Mouse (Mus musculus) heart, adult 11 months (tissue): ENCODE measurements at regions not wholly inside any gene's neighbourhood (a gene's known extent, or its start where the extent isn't known, plus 50 kb on each side); places are given as distances from the start of the nearest gene placed in this dataset.
A peak's percentile ranks its signal among the peaks of the same experiment; 100 is the strongest.

Experiments used
- DNase-seq: peaks from one replicate; pipeline ENCODE4 v3.0.0; 2022

GRCm38 (mm10) chr6:51757131-51757530 lies 233.4 kb downstream of the Snx10 start:
- DNase-seq: peak; percentile 56

- no peak for DNase-seq
Measured at GRCm38 (mm10) chr6:51757746-51758145, 234.0 kb downstream of the Snx10 start.

- peak; percentile 49 for DNase-seq
Measured at GRCm38 (mm10) chr6:51758781-51759180, 235.1 kb downstream of the Snx10 start.

- DNase-seq: peak; percentile 68
Measured at GRCm38 (mm10) chr6:51760372-51760771, 236.7 kb downstream of the Snx10 start.

- peak; percentile 40 for DNase-seq
Measured at GRCm38 (mm10) chr6:51761506-51761905, 237.8 kb downstream of the Snx10 start.

GRCm38 (mm10) chr6:51766482-51766881 lies 242.8 kb downstream of the Snx10 start:
- DNase-seq: peak; percentile 61

- DNase-seq: peak; percentile 88
Measured at GRCm38 (mm10) chr6:51767582-51768341, 244.1 kb downstream of the Snx10 start.

- peak; percentile 55 for DNase-seq
Measured at GRCm38 (mm10) chr6:51771001-51771400, 241.3 kb downstream of the Skap2 start.

GRCm38 (mm10) chr6:51771424-51771823 lies 240.9 kb downstream of the Skap2 start:
- no peak for DNase-seq

- no peak for DNase-seq
Measured at GRCm38 (mm10) chr6:51774771-51775170, 237.6 kb downstream of the Skap2 start.

GRCm38 (mm10) chr6:51785615-51786014 lies 226.7 kb downstream of the Skap2 start:
- peak; percentile 74 for DNase-seq

- peak; percentile 55 for DNase-seq
Measured at GRCm38 (mm10) chr6:51786836-51787235, 225.5 kb downstream of the Skap2 start.

- DNase-seq: peak; percentile 68
Measured at GRCm38 (mm10) chr6:51788156-51788555, 224.2 kb downstream of the Skap2 start.

- no peak for DNase-seq
Measured at GRCm38 (mm10) chr6:51790293-51790692, 222.1 kb downstream of the Skap2 start.

- peak; percentile 55 for DNase-seq
Measured at GRCm38 (mm10) chr6:51790693-51791092, 221.7 kb downstream of the Skap2 start.

GRCm38 (mm10) chr6:51795300-51795699 lies 217.0 kb downstream of the Skap2 start:
- DNase-seq: no peak

- DNase-seq: no peak
Measured at GRCm38 (mm10) chr6:51798577-51799240, 213.6 kb downstream of the Skap2 start.

GRCm38 (mm10) chr6:51805656-51806055 lies 206.7 kb downstream of the Skap2 start:
- DNase-seq: no peak
